Mouse (Mus musculus) embryonic facial prominence, embryonic 15.5 days (tissue): Measurements from ENCODE around the gene Pkd1l1. TPM values are rescaled to one million over a fixed set of nuclear protein-coding genes. Genes with fewer than 3 reads are reported as not detected.

ENCODE experiments used
- ATAC-seq: fragments of 200-750 bp; cut with Nextera tagmentation; 2 replicates; pipeline ENCODE4 v1.8.0; 2017; ENCODE audit warnings: low read depth, moderate TSS enrichment; ENCODE audit not compliant: insufficient number of reproducible peaks, low FRiP score, low TSS enrichment
- H3K27ac ChIP-seq: fragments of 300-500 bp; sonication (generic); replicated peaks from 2 replicates; pipeline ENCODE4 v1.5.1; 2015; ENCODE audit warnings: mild to moderate bottlenecking, inconsistent platforms
- H3K27me3 ChIP-seq: fragments of 300-500 bp; sonication (generic); 2 replicates; pipeline ENCODE4 v1.6.1; 2015; ENCODE audit warnings: inconsistent platforms
- H3K36me3 ChIP-seq: fragments of 300-500 bp; sonication (generic); 2 replicates; pipeline ENCODE4 v1.6.1; 2015; ENCODE audit warnings: mild to moderate bottlenecking, inconsistent platforms
- H3K4me1 ChIP-seq: fragments of 300-500 bp; sonication (generic); 2 replicates; pipeline ENCODE4 v1.6.1; 2015; ENCODE audit warnings: inconsistent platforms
- H3K4me2 ChIP-seq: fragments of 300-500 bp; sonication (generic); replicated peaks from 2 replicates; pipeline ENCODE4 v1.6.1; 2015; ENCODE audit warnings: mild to moderate bottlenecking, inconsistent platforms
- H3K4me3 ChIP-seq: fragments of 300-500 bp; sonication (generic); replicated peaks from 2 replicates; pipeline ENCODE4 v1.5.1; 2015; ENCODE audit warnings: mild to moderate bottlenecking, inconsistent platforms
- H3K9ac ChIP-seq: fragments of 300-500 bp; sonication (generic); 2 replicates; pipeline ENCODE4 v1.6.1; 2015; ENCODE audit warnings: inconsistent platforms
- H3K9me3 ChIP-seq: fragments of 300-500 bp; sonication (generic); replicated peaks from 2 replicates; pipeline ENCODE4 v1.6.1; 2016; ENCODE audit warnings: inconsistent platforms
- WGBS: fragments of 180-500 bp; shearing (Covaris S2); methylation state at CpG from one replicate; pipeline ENCODE4 v1.1.7; 2015; 5-methylcytosine and 5-hydroxymethylcytosine counted together
- polyA plus RNA-seq: library from polyadenylated mRNA; unstranded; fragments of >200 nt; fragmentation: Nextera tagmentation; extraction: Ambion mirVana; gene quantifications from 2 replicates; pipeline ENCODE4 v1.2.1, GENCODE M21; 2015

Gene Pkd1l1
- polyA plus RNA-seq, 1 experiment from 2014 or later: 0.09 TPM

GRCm38 (mm10) chr11:8978154-8978553, 5.1 kb upstream of the Pkd1l1 start:
- no peak for ATAC-seq
- H3K4me3 ChIP-seq: no peak overlapping the region
- no peak overlapping the region for H3K9ac ChIP-seq
- no peaks in the 10 kb centered on the region for H3K9me3 ChIP-seq
- H3K27ac ChIP-seq: no peak overlapping the region
- H3K36me3 ChIP-seq: no peaks in the 10 kb centered on the region
- no peaks in the 10 kb centered on the region for H3K27me3 ChIP-seq
- WGBS: 84% methylated on average over 4 of the region's 4 CpGs
- no peak overlapping the region for H3K4me2 ChIP-seq
- no peaks in the 10 kb centered on the region for H3K4me1 ChIP-seq

GRCm38 (mm10) chr11:8972093-8972492, 973 bp downstream of the Pkd1l1 start:
- 78% methylated on average over 6 of the region's 6 CpGs for WGBS

GRCm38 (mm10) chr11:8970509-8970908, 2.6 kb downstream of the Pkd1l1 start:
- whole genome bisulfite sequencing: 68% methylated on average over 9 of the region's 9 CpGs
- Histone ChIP-seq H3K27ac (no peak overlapping the region), H3K4me2 (no peak overlapping the region), H3K36me3 (no peaks in the 10 kb centered on the region), H3K27me3 (no peaks in the 10 kb centered on the region), H3K4me3 (no peak overlapping the region), H3K4me1 (no peaks in the 10 kb centered on the region), H3K9me3 (no peaks in the 10 kb centered on the region), H3K9ac (no peak overlapping the region)
- no peak for ATAC-seq

More at GRCm38 (mm10) chr11:8972093-8972492, 973 bp downstream of the Pkd1l1 start:
- no peaks in the 10 kb centered on the region for H3K27me3 ChIP-seq
- no peaks in the 10 kb centered on the region for H3K36me3 ChIP-seq
- no peak overlapping the region for H3K4me2 ChIP-seq
- no peaks in the 10 kb centered on the region for H3K4me1 ChIP-seq
- H3K9ac ChIP-seq: no peak overlapping the region
- ATAC-seq: no peak
- H3K4me3 ChIP-seq: no peak overlapping the region
- H3K27ac ChIP-seq: no peak overlapping the region
- no peaks in the 10 kb centered on the region for H3K9me3 ChIP-seq

GRCm38 (mm10) chr11:8968094-8968493, 5.0 kb downstream of the Pkd1l1 start:
- H3K9me3 ChIP-seq: no peaks in the 10 kb centered on the region
- no peaks in the 10 kb centered on the region for H3K27me3 ChIP-seq
- H3K4me3 ChIP-seq: no peak overlapping the region
- no peaks in the 10 kb centered on the region for H3K4me1 ChIP-seq
- H3K9ac ChIP-seq: no peak overlapping the region
- no peak overlapping the region for H3K27ac ChIP-seq
- H3K4me2 ChIP-seq: no peak overlapping the region
- H3K36me3 ChIP-seq: no peaks in the 10 kb centered on the region
- ATAC-seq: no peak
- 96% methylated on average over 7 of the region's 7 CpGs for WGBS

GRCm38 (mm10) chr11:8958572-8958971, 14.5 kb downstream of the Pkd1l1 start:
- H3K9me3 ChIP-seq: no peaks in the 10 kb centered on the region
- H3K27ac ChIP-seq: no peak overlapping the region; the same call in 1 of the 2 replicates
- 35% methylated on average over 10 of the region's 10 CpGs for WGBS
- peak; percentile 63; the same call in 1 of the 2 replicates for ATAC-seq
- H3K36me3 ChIP-seq: no peaks in the 10 kb centered on the region
- H3K4me2 ChIP-seq: no peak overlapping the region
- H3K27me3 ChIP-seq: no peaks in the 10 kb centered on the region
- H3K9ac ChIP-seq: no peak overlapping the region
- H3K4me1 ChIP-seq: 0 out of 2 replicates have a peak, but pooled peaks cover 3% of the 10 kb centered on the region
- no peak overlapping the region for H3K4me3 ChIP-seq

GRCm38 (mm10) chr11:8958108-8958507, 15.0 kb downstream of the Pkd1l1 start:
- Histone ChIP-seq H3K4me3 (no peak overlapping the region), H3K9me3 (no peaks in the 10 kb centered on the region), H3K9ac (no peak overlapping the region), H3K4me2 (no peak overlapping the region), H3K27me3 (no peaks in the 10 kb centered on the region), H3K36me3 (no peaks in the 10 kb centered on the region), H3K27ac (no peak overlapping the region), H3K4me1 (0 out of 2 replicates have a peak, but pooled peaks cover 3% of the 10 kb centered on the region)
- no peak for ATAC-seq
- 16% methylated on average over 4 of the region's 4 CpGs for whole genome bisulfite sequencing

- Histone ChIP-seq H3K4me1 (0 out of 2 replicates have a peak, but pooled peaks cover 3% of the 10 kb centered on the region), H3K27me3 (no peaks in the 10 kb centered on the region), H3K9me3 (no peaks in the 10 kb centered on the region), H3K4me3 (no peak overlapping the region), H3K4me2 (no peak overlapping the region), H3K9ac (no peak overlapping the region), H3K27ac (no peak overlapping the region), H3K36me3 (no peaks in the 10 kb centered on the region)
- WGBS: 68% methylated on average over 6 of the region's 6 CpGs
- ATAC-seq: no peak
Observed at GRCm38 (mm10) chr11:8957023-8957422, 16.0 kb downstream of the Pkd1l1 start.

- H3K9ac ChIP-seq: no peak overlapping the region
- H3K4me3 ChIP-seq: no peak overlapping the region
- 3% methylated on average over 1 of the region's 1 CpGs for WGBS
- ATAC-seq: no peak
- no peak overlapping the region for H3K27ac ChIP-seq
- H3K9me3 ChIP-seq: no peaks in the 10 kb centered on the region
- 0 out of 2 replicates have a peak, but pooled peaks cover 3% of the 10 kb centered on the region for H3K4me1 ChIP-seq
- H3K4me2 ChIP-seq: no peak overlapping the region
- no peaks in the 10 kb centered on the region for H3K27me3 ChIP-seq
- no peaks in the 10 kb centered on the region for H3K36me3 ChIP-seq
Observed at GRCm38 (mm10) chr11:8955678-8956077, 17.4 kb downstream of the Pkd1l1 start.

- Histone ChIP-seq H3K4me2 (no peak overlapping the region), H3K9ac (no peak overlapping the region), H3K27ac (peak overlapping the region; percentile 55; the same call in 1 of the 2 replicates), H3K36me3 (no peaks in the 10 kb centered on the region), H3K27me3 (no peaks in the 10 kb centered on the region), H3K4me3 (no peak overlapping the region), H3K9me3 (no peaks in the 10 kb centered on the region), H3K4me1 (0 out of 2 replicates have a peak, but pooled peaks cover 3% of the 10 kb centered on the region)
- 59% methylated on average over 6 of the region's 6 CpGs for WGBS
- peak; percentile 75 for ATAC-seq
Observed at GRCm38 (mm10) chr11:8949765-8950430, 23.2 kb downstream of the Pkd1l1 start.

- H3K27ac ChIP-seq: no peak overlapping the region
Observed at GRCm38 (mm10) chr11:8948871-8949270, 24.2 kb downstream of the Pkd1l1 start.

GRCm38 (mm10) chr11:8944114-8944513, 29.0 kb downstream of the Pkd1l1 start:
- Histone ChIP-seq H3K27ac (no peak overlapping the region), H3K36me3 (no peaks in the 10 kb centered on the region), H3K9ac (no peak overlapping the region), H3K4me1 (no peaks in the 10 kb centered on the region), H3K27me3 (no peaks in the 10 kb centered on the region), H3K9me3 (no peaks in the 10 kb centered on the region), H3K4me2 (no peak overlapping the region), H3K4me3 (no peak overlapping the region)
- no peak for ATAC-seq
- WGBS: 74% methylated on average over 4 of the region's 4 CpGs

More at GRCm38 (mm10) chr11:8948871-8949270, 24.2 kb downstream of the Pkd1l1 start:
- Histone ChIP-seq H3K36me3 (no peaks in the 10 kb centered on the region), H3K4me3 (no peak overlapping the region), H3K27me3 (no peaks in the 10 kb centered on the region), H3K9ac (no peak overlapping the region), H3K9me3 (no peaks in the 10 kb centered on the region), H3K4me1 (0 out of 2 replicates have a peak, but pooled peaks cover 3% of the 10 kb centered on the region), H3K4me2 (no peak overlapping the region)
- 73% methylated on average over 3 of the region's 3 CpGs for WGBS
- no peak for ATAC-seq

GRCm38 (mm10) chr11:8942446-8942845, 30.6 kb downstream of the Pkd1l1 start:
- ATAC-seq: no peak
- H3K4me3 ChIP-seq: no peak overlapping the region
- no peaks in the 10 kb centered on the region for H3K4me1 ChIP-seq
- no peaks in the 10 kb centered on the region for H3K27me3 ChIP-seq
- no peaks in the 10 kb centered on the region for H3K36me3 ChIP-seq
- H3K4me2 ChIP-seq: no peak overlapping the region
- H3K9me3 ChIP-seq: no peaks in the 10 kb centered on the region
- no peak overlapping the region for H3K27ac ChIP-seq
- H3K9ac ChIP-seq: no peak overlapping the region
- 64% methylated on average over 2 of the region's 2 CpGs for whole genome bisulfite sequencing
